Mouse (Mus musculus) cerebellum, postnatal 10 days (tissue): ENCODE results near the gene Caskin2.

Source experiments
- DNase-seq, 2 experiments: peaks; one replicate each; pipeline ENCODE4 v3.0.0; 2021; ENCODE audit warnings: mixed read lengths in 2 of 2

The Caskin2 gene

DNA sequence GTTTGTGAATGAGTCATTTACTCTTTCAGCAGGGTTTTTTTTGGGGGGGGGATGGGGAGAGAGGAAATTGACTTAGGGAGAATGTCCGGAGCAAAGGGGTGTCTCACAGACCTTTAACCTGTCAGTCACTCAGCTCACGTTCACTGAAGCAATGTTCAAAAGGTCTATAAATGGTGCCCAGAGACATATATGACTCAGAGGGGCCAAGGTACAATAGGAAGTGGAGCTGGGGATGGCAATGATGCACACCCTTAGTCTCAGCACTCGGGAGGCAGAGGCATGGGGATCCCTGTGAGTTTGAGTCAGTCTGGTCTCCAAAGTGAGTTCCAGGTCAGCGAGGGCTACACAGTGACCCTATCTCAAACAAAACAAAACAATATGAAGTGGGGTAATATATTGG lies 60.0 kb downstream of the Caskin2 start:
- DNase-seq = no peak

DNA sequence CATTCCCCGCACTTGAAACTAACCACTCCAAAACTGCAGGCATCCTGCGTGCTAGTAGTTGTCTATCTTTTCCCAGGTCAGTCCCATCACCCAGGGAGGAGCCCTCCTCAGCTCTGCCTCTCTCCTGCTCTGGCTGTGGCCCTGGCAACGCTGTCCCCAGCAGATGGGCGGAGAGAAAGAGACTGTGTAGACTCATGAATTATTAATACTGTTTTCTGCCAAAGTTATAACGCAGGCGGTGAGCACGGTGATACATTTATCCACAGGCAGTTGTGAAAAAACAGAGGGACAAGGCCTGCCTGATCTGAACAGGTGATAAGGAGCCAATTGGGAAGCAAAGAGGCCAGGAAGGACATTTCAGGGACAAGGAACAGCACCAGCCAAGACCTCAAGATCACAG lies 60.8 kb downstream of the Caskin2 start:
- peak; percentile 38 to 58 for DNase-seq

DNA sequence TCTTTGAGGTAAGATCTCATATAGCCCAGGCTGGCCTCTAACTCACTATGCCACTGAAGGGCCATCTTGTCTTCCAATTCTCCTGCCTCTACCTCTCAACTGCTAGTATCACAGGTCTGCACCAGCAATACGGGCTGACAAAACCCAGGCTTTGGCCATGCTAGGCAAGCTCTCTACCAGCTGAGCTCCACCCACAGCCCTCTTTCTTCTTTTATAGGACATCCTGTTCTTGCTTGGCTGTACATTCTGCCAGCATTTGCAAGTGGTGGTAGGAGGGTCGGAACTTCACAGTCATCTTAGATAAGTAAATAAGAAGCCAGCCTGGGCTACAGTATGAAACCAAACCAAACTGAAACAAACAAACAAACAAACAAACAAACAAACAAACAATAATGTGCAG lies 61.7 kb downstream of the Caskin2 start:
- DNase-seq = no peak

GRCm38 (mm10) chr11:115749834-115750233 lies 63.6 kb downstream of the Caskin2 start:
- peak; percentile 19 to 31 for DNase-seq
